Mouse (Mus musculus) forebrain, embryonic 15.5 days (tissue): ENCODE data around the gene Zcchc13. TPM values are rescaled to one million over a fixed set of nuclear protein-coding genes. Genes with fewer than 3 reads are reported as not detected.

Experiments
- ATAC-seq: fragments of 200-750 bp; cut with Nextera tagmentation; replicated peaks from 2 replicates; pipeline ENCODE4 v1.8.0; 2017; ENCODE audit warnings: mild to moderate bottlenecking, moderate TSS enrichment, moderate library complexity
- H3K27ac ChIP-seq: fragments of 300-500 bp; sonication (generic); replicated peaks from 2 replicates; pipeline ENCODE4 v1.5.1; 2015; ENCODE audit warnings: mild to moderate bottlenecking, inconsistent platforms
- H3K27me3 ChIP-seq: fragments of 300-500 bp; sonication (generic); 2 replicates; pipeline ENCODE4 v1.6.1; 2015; ENCODE audit warnings: inconsistent platforms
- H3K36me3 ChIP-seq: fragments of 300-500 bp; sonication (generic); 2 replicates; pipeline ENCODE4 v1.6.1; 2015; ENCODE audit warnings: mild to moderate bottlenecking, inconsistent platforms
- H3K4me1 ChIP-seq: fragments of 300-500 bp; sonication (generic); 2 replicates; pipeline ENCODE4 v1.6.1; 2015; ENCODE audit warnings: inconsistent platforms
- H3K4me2 ChIP-seq: fragments of 300-500 bp; sonication (generic); replicated peaks from 2 replicates; pipeline ENCODE4 v1.6.1; 2015; ENCODE audit warnings: mild to moderate bottlenecking, inconsistent platforms
- H3K4me3 ChIP-seq: fragments of 300-500 bp; sonication (generic); 2 replicates; pipeline ENCODE4 v1.5.1; 2015; ENCODE audit warnings: mild to moderate bottlenecking, inconsistent platforms
- H3K9ac ChIP-seq: fragments of 300-500 bp; sonication (generic); replicated peaks from 2 replicates; pipeline ENCODE4 v1.6.1; 2015; ENCODE audit warnings: mild to moderate bottlenecking, inconsistent platforms
- H3K9me3 ChIP-seq: fragments of 300-500 bp; sonication (generic); 2 replicates; pipeline ENCODE4 v1.6.1; 2016; ENCODE audit warnings: inconsistent platforms
- WGBS: fragments of 180-500 bp; shearing (Covaris S2); methylation state at CpG from one replicate; pipeline ENCODE4 v1.1.7; 2015; ENCODE audit warnings: mixed read lengths; 5-methylcytosine and 5-hydroxymethylcytosine counted together
- polyA plus RNA-seq: library from polyadenylated mRNA; unstranded; fragments of >200 nt; fragmentation: Nextera tagmentation; extraction: Ambion mirVana; gene quantifications from 2 replicates; pipeline ENCODE4 v1.2.1, GENCODE M21; 2015

Zcchc13 gene
- polyA plus RNA-seq, 1 experiment from 2014 or later: not detected

DNA sequence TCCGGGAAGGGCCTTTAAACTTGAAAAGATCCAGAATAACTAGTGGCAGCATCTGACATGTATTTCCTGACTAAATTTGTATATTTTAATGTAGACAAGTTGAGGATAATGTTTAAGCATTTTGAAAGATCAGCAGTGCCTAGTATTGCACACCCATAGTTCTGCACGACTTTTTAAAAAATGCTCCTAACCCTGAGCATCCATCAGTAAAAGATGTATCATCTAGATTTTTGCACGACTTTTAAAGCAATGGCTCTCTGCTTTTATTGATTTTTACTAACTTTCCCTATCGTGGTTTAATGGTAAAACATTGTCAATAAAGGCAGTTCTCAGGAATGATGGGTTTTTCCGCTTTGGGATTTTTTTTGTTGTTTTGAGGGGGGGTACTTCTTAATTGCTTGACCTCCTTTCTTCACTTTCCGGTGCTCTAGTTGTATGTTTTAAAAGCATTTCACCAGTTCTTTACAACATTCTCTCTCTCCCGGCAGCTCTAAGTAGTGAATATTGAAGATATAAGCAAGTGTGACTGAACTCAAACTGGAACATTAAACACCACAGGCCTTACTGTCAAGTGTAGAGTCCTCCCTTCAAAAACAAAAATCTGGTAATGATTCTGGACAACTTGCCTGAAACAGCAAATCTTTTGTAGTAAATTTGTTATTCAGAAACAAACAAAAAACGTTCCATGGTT is 12.8 kb upstream of the Zcchc13 start:
- Histone ChIP-seq H3K9me3 (no peaks in the 10 kb centered on the region), H3K27me3 (no peaks in the 10 kb centered on the region), H3K4me2 (peak overlapping the region; percentile 55), H3K9ac (peak overlapping the region; percentile 46), H3K4me1 (peaks cover 21% of the 10 kb centered on the region), H3K36me3 (0 out of 2 replicates have a peak, but pooled peaks cover 3% of the 10 kb centered on the region), H3K4me3 (peak overlapping the region; percentile 48), H3K27ac (peak overlapping the region; percentile 94)
- WGBS: 25% methylated on average over 8 of the region's 8 CpGs
- no peak for ATAC-seq

DNA sequence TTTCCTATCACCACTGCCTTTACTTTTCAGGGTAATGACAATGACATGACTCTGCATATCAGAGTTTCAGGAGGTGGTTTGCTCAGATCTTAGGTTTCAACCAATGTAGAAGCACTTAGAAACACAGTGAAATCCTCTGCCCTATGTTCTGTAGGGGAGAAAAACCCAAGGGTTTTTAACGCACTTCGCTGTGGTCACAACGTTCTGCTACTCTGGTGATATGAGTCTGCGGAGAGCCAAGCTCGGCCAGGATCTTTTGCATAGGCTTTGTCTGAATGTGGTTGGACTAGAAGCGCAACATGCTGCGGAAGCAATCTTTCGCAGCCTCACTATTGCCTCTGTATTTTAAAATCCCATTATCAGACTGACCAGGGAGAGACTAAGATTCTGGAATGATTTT is 8.6 kb upstream of the Zcchc13 start:
- H3K27me3 ChIP-seq: no peaks in the 10 kb centered on the region
- peak; percentile 18 for ATAC-seq
- 7% methylated on average over 8 of the region's 8 CpGs for WGBS
- peak overlapping the region; percentile 64 for H3K9ac ChIP-seq
- H3K4me2 ChIP-seq: peak overlapping the region; percentile 68
- H3K36me3 ChIP-seq: no peaks in the 10 kb centered on the region
- peak overlapping the region; percentile 92 for H3K27ac ChIP-seq
- peaks cover 16% of the 10 kb centered on the region for H3K4me1 ChIP-seq
- H3K9me3 ChIP-seq: no peaks in the 10 kb centered on the region
- peak overlapping the region; percentile 50 for H3K4me3 ChIP-seq

DNA sequence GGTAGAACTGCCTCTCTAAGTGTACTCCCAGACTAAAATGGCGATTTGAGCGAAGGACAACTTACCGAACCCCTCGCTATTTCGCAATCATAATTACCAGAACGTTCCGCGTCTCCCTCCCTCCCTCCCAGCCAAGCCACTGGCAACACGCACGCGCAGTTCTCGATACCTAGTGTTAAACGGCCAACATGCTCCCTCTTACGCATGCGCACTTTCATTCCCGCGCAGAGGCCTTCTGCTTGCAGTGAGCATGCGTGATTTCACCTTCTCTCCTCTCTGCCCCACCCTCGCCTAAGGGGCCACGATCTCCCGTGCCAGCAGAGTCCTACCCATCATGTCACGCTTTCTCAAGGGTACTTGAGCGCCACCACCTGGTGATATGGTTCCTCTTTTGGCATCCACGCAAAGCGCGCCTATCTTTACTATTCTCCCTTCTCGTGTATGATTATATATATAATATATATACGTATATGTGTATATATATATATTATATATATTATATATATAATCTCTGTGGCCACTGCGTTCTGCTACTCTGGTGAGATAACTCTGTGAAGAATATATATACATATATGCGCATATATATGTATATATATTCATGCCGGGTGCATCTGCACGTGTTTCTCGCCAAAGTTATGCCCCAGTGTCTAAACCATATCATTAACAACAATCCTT is 8.0 kb upstream of the Zcchc13 start:
- ATAC-seq: peak; percentile 97
- Histone ChIP-seq H3K4me1 (peaks cover 16% of the 10 kb centered on the region), H3K4me2 (peak overlapping the region; percentile 68), H3K9ac (peak overlapping the region; percentile 64), H3K36me3 (no peaks in the 10 kb centered on the region), H3K27ac (peak overlapping the region; percentile 92), H3K27me3 (no peaks in the 10 kb centered on the region), H3K9me3 (no peaks in the 10 kb centered on the region), H3K4me3 (peak overlapping the region; percentile 50)
- WGBS: under 1% methylated on average over 33 of the region's 33 CpGs

DNA sequence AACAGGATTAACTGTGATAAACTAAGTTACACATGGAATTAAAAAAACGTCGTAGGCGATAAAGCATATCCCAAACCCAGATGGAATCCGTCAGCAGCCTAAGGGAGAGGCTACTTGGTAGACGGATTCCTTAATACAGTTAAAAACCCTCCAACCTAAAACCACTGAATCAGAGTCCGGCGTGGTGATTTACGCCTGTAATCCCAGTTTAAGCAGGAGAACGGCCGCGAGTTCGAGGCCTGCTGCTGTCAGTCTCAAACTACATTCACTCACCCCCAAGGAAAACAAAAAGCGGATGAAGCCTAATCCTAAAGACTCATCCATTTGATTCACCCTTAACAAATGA is 7.5 kb upstream of the Zcchc13 start:
- no peaks in the 10 kb centered on the region for H3K27me3 ChIP-seq
- peak overlapping the region; percentile 50 for H3K4me3 ChIP-seq
- peak; percentile 1; the same call in 1 of the 2 replicates for ATAC-seq
- H3K36me3 ChIP-seq: no peaks in the 10 kb centered on the region
- peak overlapping the region; percentile 53 for H3K9ac ChIP-seq
- H3K9me3 ChIP-seq: no peaks in the 10 kb centered on the region
- WGBS: 3% methylated on average over 13 of the region's 13 CpGs
- H3K4me1 ChIP-seq: peaks cover 13% of the 10 kb centered on the region
- peak overlapping the region; percentile 68 for H3K27ac ChIP-seq
- peak overlapping the region; percentile 47 for H3K4me2 ChIP-seq

DNA sequence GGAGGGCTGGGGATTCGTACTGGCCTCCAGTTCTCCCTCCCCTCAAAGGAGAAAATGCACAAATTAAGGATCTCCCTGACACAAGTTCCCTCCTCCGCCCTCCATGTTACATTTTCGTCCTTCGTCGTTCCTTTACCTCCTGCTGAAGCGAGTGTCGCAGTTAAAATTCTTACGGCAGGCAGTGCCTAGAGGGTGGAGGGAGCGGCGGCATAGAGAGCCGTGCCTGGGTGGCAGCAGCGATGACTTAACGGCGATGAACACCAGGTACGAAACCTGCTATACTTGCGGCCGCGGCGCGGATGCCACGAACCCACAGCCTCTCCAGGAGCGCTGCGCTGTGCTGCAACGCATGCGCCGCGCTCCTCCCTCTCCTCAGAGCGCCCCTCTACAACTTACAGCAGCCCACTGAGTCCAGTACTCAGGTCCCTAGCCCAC is 7.0 kb upstream of the Zcchc13 start:
- WGBS: under 1% methylated on average over 26 of the region's 28 CpGs
- Histone ChIP-seq H3K27me3 (no peaks in the 10 kb centered on the region), H3K9me3 (no peaks in the 10 kb centered on the region), H3K4me1 (peaks cover 8% of the 10 kb centered on the region), H3K9ac (peak overlapping the region; percentile 53), H3K36me3 (no peaks in the 10 kb centered on the region), H3K4me2 (peak overlapping the region; percentile 47), H3K27ac (peak overlapping the region; percentile 68), H3K4me3 (peak overlapping the region; percentile 50)
- peak; percentile 30 for ATAC-seq

DNA sequence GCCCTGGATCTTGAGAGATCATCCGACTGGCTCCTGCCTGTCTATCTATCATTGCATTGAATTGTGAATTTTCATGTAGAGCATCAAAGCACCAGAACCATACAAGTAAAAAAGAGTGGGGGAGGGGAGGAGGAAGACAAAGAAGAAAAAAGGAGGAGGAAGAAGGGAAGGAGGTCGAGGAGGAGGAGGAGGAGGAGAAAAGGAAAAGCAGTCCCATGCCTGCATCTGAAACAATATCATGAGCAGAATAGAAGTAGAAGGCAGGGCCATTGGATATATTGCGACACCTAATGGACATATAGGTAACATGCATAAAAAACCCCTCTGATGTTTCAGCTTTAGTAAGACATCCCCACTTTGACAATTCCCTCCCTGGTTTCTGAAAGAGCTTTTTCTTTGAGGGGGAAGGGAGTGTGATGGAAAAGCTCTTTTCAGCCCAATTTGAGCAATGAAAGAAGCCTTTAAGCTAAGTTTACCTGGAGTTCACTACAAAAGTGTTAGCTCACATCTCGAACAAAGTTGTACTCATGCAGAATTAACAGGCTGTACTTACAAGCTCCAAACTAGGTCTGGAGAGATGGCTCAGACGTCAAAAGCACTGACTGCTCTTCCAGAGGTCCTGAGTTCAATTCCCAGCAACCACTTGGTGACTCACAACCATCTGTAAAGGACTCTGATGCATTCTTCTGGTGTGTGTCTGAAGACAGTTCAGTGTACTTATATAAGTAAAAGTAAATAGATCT is 5.8 kb upstream of the Zcchc13 start:
- H3K27ac ChIP-seq: no peak overlapping the region
- peaks cover 8% of the 10 kb centered on the region for H3K4me1 ChIP-seq
- no peaks in the 10 kb centered on the region for H3K27me3 ChIP-seq
- no peak for ATAC-seq
- H3K4me3 ChIP-seq: no peak overlapping the region
- H3K4me2 ChIP-seq: no peak overlapping the region
- no peak overlapping the region for H3K9ac ChIP-seq
- no peaks in the 10 kb centered on the region for H3K9me3 ChIP-seq
- WGBS: 14% methylated on average over 5 of the region's 5 CpGs
- H3K36me3 ChIP-seq: no peaks in the 10 kb centered on the region

DNA sequence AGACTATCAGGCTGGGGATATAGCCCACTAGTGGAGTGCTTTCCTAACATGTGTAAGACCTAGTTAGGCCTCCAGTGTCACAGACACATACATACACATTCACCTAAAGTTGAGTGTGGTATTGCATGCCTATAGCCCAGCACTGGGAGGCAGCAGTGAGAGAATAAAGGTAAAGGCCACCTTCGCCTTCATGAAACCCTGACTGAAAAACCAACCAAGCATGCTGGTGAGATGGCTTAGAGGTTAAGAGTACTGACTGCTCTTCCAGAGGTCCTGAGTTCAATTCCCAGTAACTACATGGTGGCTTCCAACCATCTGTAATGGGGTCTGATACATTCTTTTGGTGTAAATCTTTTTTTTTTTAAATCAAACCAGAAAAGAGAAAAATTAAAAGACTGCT is 1.5 kb upstream of the Zcchc13 start:
- Histone ChIP-seq H3K4me2 (no peak overlapping the region), H3K36me3 (no peaks in the 10 kb centered on the region), H3K4me3 (no peak overlapping the region), H3K4me1 (peaks cover under 1% of the 10 kb centered on the region; the same call in 1 of the 2 replicates), H3K9me3 (no peaks in the 10 kb centered on the region), H3K9ac (no peak overlapping the region), H3K27me3 (no peaks in the 10 kb centered on the region), H3K27ac (no peak overlapping the region)
- no peak for ATAC-seq
- 61% methylated on average over 1 of the region's 1 CpGs for WGBS

DNA sequence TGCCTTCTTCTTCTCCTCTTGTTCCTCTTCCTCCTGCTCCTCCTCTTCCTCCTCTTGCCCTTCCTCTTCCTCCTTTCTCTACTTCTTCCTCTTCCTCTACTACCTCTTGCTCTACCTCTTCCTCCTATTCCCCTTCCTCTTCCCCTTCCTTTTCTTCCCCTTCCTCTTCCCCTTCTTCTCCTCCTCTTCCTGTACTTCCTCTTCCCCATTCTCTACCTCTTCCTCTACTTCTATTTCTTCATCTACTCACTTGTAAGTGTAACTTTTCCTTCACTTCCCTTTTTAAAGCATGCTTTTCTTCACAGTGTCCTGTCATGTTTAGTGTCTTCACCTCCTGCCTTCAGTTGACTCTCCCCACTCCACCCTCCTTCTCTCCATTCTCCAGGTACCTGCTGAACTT is 3.5 kb downstream of the Zcchc13 start:
- H3K9ac ChIP-seq: no peak overlapping the region
- H3K4me3 ChIP-seq: no peak overlapping the region
- no peaks in the 10 kb centered on the region for H3K36me3 ChIP-seq
- H3K4me1 ChIP-seq: no peaks in the 10 kb centered on the region
- H3K9me3 ChIP-seq: no peaks in the 10 kb centered on the region
- 0 out of 2 replicates have a peak, but pooled peaks cover 7% of the 10 kb centered on the region for H3K27me3 ChIP-seq
- H3K27ac ChIP-seq: no peak overlapping the region
- ATAC-seq: no peak
- no peak overlapping the region for H3K4me2 ChIP-seq

DNA sequence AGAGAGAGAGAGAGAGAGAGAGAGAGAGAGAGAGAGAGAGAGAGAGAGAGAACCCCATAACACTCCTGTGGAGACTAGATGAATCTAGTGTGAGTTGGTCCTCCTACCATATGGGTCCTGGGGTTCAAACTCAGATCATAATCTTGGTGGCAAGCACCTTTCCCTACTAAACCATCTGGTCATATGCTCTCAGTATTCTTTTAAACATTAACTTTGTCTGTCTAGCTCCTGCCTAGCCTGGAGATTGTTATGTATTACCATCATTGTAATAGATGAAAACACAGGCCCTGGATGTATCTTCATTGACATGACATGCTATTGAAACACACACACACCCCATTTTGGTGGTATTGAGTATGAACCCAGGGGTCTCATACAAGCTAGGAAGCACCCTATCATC is 5.6 kb downstream of the Zcchc13 start:
- H3K27me3 ChIP-seq: 0 out of 2 replicates have a peak, but pooled peaks cover 7% of the 10 kb centered on the region
- no peaks in the 10 kb centered on the region for H3K9me3 ChIP-seq
- no peak for ATAC-seq
- H3K4me1 ChIP-seq: no peaks in the 10 kb centered on the region
- no peak overlapping the region for H3K9ac ChIP-seq
- H3K27ac ChIP-seq: no peak overlapping the region
- H3K36me3 ChIP-seq: no peaks in the 10 kb centered on the region
- no peak overlapping the region for H3K4me2 ChIP-seq
- H3K4me3 ChIP-seq: no peak overlapping the region

DNA sequence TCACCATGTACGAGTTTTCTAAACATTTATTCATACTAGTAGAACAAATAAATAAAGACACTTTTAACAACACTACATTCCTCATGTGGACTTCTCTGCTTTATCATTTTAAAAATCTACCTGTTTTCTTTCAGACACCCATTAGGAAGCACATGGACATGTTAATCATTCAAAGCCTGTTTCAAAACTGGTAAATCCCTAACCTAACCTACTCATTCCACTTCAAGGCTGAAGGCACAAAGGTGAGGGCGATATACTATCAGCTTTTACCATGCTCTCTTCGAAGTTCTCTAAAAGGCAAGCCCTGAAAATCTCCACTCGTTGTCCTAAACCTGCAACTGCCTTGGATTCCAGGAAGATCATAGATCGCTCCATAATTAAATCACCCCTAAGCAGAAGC is 8.2 kb downstream of the Zcchc13 start:
- 78% methylated on average over 5 of the region's 5 CpGs for WGBS
- no peaks in the 10 kb centered on the region for H3K4me1 ChIP-seq
- peaks cover 7% of the 10 kb centered on the region; the same call in 1 of the 2 replicates for H3K27me3 ChIP-seq

DNA sequence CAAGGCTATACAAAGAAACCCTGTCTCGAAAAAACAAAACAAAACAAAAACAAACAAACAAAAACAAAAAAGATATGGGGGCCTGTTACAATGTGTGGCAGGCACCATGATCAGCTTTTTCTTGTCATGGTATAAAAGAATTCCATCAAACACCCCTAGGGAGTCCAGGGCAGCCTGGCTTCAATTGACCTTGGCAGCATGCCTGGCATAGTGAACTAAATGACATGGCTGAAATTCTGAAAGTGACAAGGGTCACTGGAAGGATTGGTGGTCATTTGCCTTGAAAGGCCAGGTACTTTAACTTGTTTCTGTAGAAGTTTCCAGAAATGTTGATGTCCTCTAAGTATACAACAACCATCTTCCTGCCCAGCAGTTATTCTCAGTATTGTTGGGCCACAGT is 13.9 kb downstream of the Zcchc13 start:
- Histone ChIP-seq H3K27ac (no peak overlapping the region), H3K9ac (no peak overlapping the region), H3K4me3 (no peak overlapping the region), H3K36me3 (no peaks in the 10 kb centered on the region), H3K9me3 (no peaks in the 10 kb centered on the region), H3K4me1 (no peaks in the 10 kb centered on the region), H3K27me3 (no peaks in the 10 kb centered on the region; the same call in 1 of the 2 replicates), H3K4me2 (no peak overlapping the region)
- no peak for ATAC-seq
- 80% methylated on average over 1 of the region's 1 CpGs for WGBS

More for the DNA sequence above, 8.2 kb downstream of the Zcchc13 start:
- Histone ChIP-seq H3K9ac (no peak overlapping the region), H3K4me2 (no peak overlapping the region), H3K4me3 (no peak overlapping the region), H3K9me3 (no peaks in the 10 kb centered on the region), H3K36me3 (no peaks in the 10 kb centered on the region), H3K27ac (no peak overlapping the region)
- ATAC-seq: no peak

DNA sequence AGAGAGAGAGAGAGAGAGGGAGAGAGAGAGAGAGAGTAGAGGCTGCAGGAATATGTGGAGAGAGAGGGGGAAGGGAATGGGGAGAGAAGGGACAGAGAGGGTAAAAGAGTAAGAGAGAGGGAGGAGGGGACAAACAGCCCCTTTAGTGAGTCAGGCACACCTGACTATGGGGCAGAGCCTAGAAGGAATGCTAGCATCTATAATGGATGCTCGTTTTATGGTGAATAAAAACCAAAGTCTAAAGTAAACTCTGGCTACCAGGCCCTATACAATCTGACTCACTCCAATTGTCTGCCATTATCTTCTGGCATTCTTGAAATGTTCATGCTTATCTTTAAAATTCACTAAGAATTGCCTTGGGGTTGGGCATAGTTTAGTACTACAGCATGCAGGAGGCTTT is 21.7 kb downstream of the Zcchc13 start:
- Histone ChIP-seq H3K27me3 (0 out of 2 replicates have a peak, but pooled peaks cover 3% of the 10 kb centered on the region), H3K4me3 (no peak overlapping the region), H3K4me2 (no peak overlapping the region), H3K9me3 (no peaks in the 10 kb centered on the region), H3K36me3 (no peaks in the 10 kb centered on the region), H3K4me1 (no peaks in the 10 kb centered on the region), H3K27ac (no peak overlapping the region), H3K9ac (no peak overlapping the region)
- 37% methylated on average over 1 of the region's 1 CpGs for WGBS
- ATAC-seq: no peak
